Comparison of ENCODE assay signal across 9 mouse cellular contexts in the genomic region with DNA sequence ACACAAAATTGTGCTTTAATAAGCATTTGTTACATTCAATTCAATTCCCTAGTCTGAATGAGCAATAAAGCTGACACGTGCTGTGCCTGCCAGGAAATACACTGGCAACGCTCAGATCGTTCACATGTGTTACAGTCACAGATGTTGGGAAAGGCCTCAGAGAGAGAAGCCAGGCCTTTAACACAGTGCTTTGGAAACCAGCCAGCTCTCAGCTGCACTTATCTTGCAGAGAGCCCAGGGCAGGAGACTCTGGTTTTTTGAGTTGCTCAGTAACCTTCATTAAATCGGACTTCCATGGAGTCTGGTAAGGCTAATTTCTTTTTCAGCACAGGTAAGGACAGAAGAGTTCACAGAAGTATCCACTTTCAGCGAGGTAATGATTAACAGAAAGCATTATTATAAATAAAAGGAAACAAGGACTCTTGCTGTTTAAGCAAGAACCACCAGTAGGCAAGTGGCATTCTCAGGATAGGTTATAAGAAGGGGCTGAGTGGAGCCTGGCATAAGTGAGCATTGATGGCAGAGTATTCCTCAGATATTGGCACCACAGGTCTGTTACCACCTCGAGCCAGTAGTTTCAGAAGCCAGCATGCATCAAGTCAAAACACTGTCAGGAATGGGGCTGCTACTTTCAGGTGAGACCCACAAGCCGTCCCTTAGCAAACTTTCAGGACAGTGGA.
A peak's percentile ranks its signal among the peaks of the same experiment; 100 is the strongest.
DNase-seq lines count a peak whose midpoint lies in the region; ATAC-seq and TF ChIP-seq lines count a peak whose summit lies in the region.
"Had no signal": no experiment of that assay in that cellular context is flagged by ENCODE, and none has a peak within 500 bp of the region (broad histone marks: within the 10 kb centered on the region; RNA-seq: fewer than 3 reads in every experiment).

No protein-coding gene starts in this region.

- peaks cover 14% of the 10 kb centered on the region for H3K4me1 ChIP-seq in forebrain, embryonic 16.5 days (replicated peaks; ENCODE audit: control insufficient read depth, insufficient read depth, low read length)
- H3K4me1 ChIP-seq in neural tube, embryonic 13.5 days (replicated peaks), result peaks cover 19% of the 10 kb centered on the region

- H3K4me2 ChIP-seq in forebrain, embryonic 16.5 days (ENCODE audit: low read length), result no peak overlapping the region
- H3K4me2 ChIP-seq in neural tube, embryonic 13.5 days, result no peak overlapping the region

- DNase-seq in 3T3-L1 (ENCODE audit: low read depth, low spot score) (peak; percentile 69), Patski (ENCODE audit: low read depth, low spot score) (peak; percentile 51)
- peak; percentile 23 for DNase-seq in heart, postnatal 25 days (ENCODE audit: low spot score)
- DNase-seq in kidney, postnatal 4 days, result peak; percentile 70 to 77
- DNase-seq in cerebellum, adult 11-12 months, result no peak

- WGBS in forebrain, embryonic 16.5 days, result 28% methylated on average over 7 of the region's 7 CpGs
- WGBS in neural tube, embryonic 13.5 days, result 34% methylated on average over 7 of the region's 7 CpGs

- H3K9me3 ChIP-seq in forebrain, embryonic 16.5 days (ENCODE audit: control insufficient read depth, low read length), result no peaks in the 10 kb centered on the region
- no peaks in the 10 kb centered on the region for H3K9me3 ChIP-seq in neural tube, embryonic 13.5 days

- intact Hi-C loops in heart, postnatal 25 days (cut with DNase I), result no loop called here

- ATAC-seq in Patski, result peak; percentile 72
- peak; percentile 98 for ATAC-seq in forebrain, embryonic 16.5 days
- ATAC-seq in neural tube, embryonic 13.5 days (ENCODE audit: low read depth), result peak; percentile 97
- no peak for ATAC-seq in megakaryocyte, adult 5-6 weeks (ENCODE audit: poor library complexity, severe bottlenecking)

- CTCF ChIA-PET in Patski (lab: Charles Lee), result no interaction called here

- in situ Hi-C loops in Patski (cut with MboI; ENCODE audit: low pct_unique_long_range_greater_than_20kb), result no loop called here

- H3K36me3 ChIP-seq in forebrain, embryonic 16.5 days (ENCODE audit: control insufficient read depth, insufficient read depth), result no peaks in the 10 kb centered on the region
- H3K36me3 ChIP-seq in neural tube, embryonic 13.5 days, result no peaks in the 10 kb centered on the region

- peak overlapping the region; percentile 44; the same call in 1 of the 2 replicates for H3K27ac ChIP-seq in forebrain, embryonic 16.5 days (ENCODE audit: low read length)
- H3K27ac ChIP-seq in neural tube, embryonic 13.5 days (replicated peaks), result peak overlapping the region; percentile 73
- H3K27ac ChIP-seq: liver, embryonic 14.5 days had no signal

- no peaks in the 10 kb centered on the region for H3K27me3 ChIP-seq in Patski
- no peaks in the 10 kb centered on the region for H3K27me3 ChIP-seq in forebrain, embryonic 16.5 days (replicated peaks; ENCODE audit: control insufficient read depth, insufficient read depth, low read length)
- no peaks in the 10 kb centered on the region for H3K27me3 ChIP-seq in neural tube, embryonic 13.5 days

- POLR2A ChIA-PET in Patski (lab: Charles Lee), result no interaction called here

- no peak overlapping the region for H3K9ac ChIP-seq in forebrain, embryonic 16.5 days (replicated peaks; ENCODE audit: low read depth, low read length)
- H3K9ac ChIP-seq in neural tube, embryonic 13.5 days, result no peak overlapping the region
- H3K9ac ChIP-seq: liver, embryonic 14.5 days had no signal

- TF ChIP-seq CTCF in Patski (IDR thresholded peaks at IDR 0.05), result no peak

- H3K4me3 ChIP-seq in forebrain, embryonic 16.5 days (replicated peaks; ENCODE audit: low read length), result no peak overlapping the region
- no peak overlapping the region for H3K4me3 ChIP-seq in neural tube, embryonic 13.5 days
